Mouse (Mus musculus) hindbrain, embryonic 15.5 days (tissue): Measurements from ENCODE around the gene Cyp24a1. TPM values are rescaled to one million over a fixed set of nuclear protein-coding genes. Genes with fewer than 3 reads are reported as not detected.

ENCODE experiments used
- ATAC-seq: fragments of 200-750 bp; cut with Nextera tagmentation; 2 replicates; pipeline ENCODE4 v1.8.0; 2017; ENCODE audit warnings: low read depth, moderate number of reproducible peaks, moderate TSS enrichment; ENCODE audit not compliant: low FRiP score
- H3K27ac ChIP-seq: fragments of 300-500 bp; sonication (generic); replicated peaks from 2 replicates; pipeline ENCODE4 v1.5.1; 2015; ENCODE audit warnings: mild to moderate bottlenecking, inconsistent platforms
- H3K27me3 ChIP-seq: fragments of 300-500 bp; sonication (generic); 2 replicates; pipeline ENCODE4 v1.6.1; 2015; ENCODE audit warnings: control low read depth, inconsistent platforms
- H3K36me3 ChIP-seq: fragments of 300-500 bp; sonication (generic); 2 replicates; pipeline ENCODE4 v1.6.1; 2015; ENCODE audit warnings: control low read depth, inconsistent platforms
- H3K4me1 ChIP-seq: fragments of 300-500 bp; sonication (generic); replicated peaks from 2 replicates; pipeline ENCODE4 v1.6.1; 2015; ENCODE audit warnings: control low read depth, inconsistent platforms
- H3K4me2 ChIP-seq: fragments of 300-500 bp; sonication (generic); 2 replicates; pipeline ENCODE4 v1.6.1; 2015; ENCODE audit warnings: moderate library complexity, mild to moderate bottlenecking, inconsistent platforms
- H3K4me3 ChIP-seq: fragments of 300-500 bp; sonication (generic); 2 replicates; pipeline ENCODE4 v1.5.1; 2015; ENCODE audit warnings: mild to moderate bottlenecking, inconsistent platforms
- H3K9ac ChIP-seq: fragments of 300-500 bp; sonication (generic); 2 replicates; pipeline ENCODE4 v1.6.1; 2015; ENCODE audit warnings: inconsistent platforms
- H3K9me3 ChIP-seq: fragments of 300-500 bp; sonication (generic); 2 replicates; pipeline ENCODE4 v1.6.1; 2016; ENCODE audit warnings: control low read depth, inconsistent platforms
- WGBS: fragments of 180-500 bp; shearing (Covaris S2); methylation state at CpG from one replicate; pipeline ENCODE4 v1.1.7; 2015; 5-methylcytosine and 5-hydroxymethylcytosine counted together
- polyA plus RNA-seq: library from polyadenylated mRNA; unstranded; fragments of >200 nt; fragmentation: Nextera tagmentation; extraction: Ambion mirVana; gene quantifications from 2 replicates; pipeline ENCODE4 v1.2.1, GENCODE M21; 2015

Cyp24a1 gene
- polyA plus RNA-seq, 1 experiment from 2014 or later: 0.10 TPM

- H3K27me3 ChIP-seq: peaks cover 11% of the 10 kb centered on the region
- WGBS: 42% methylated on average over 26 of the region's 26 CpGs
- ATAC-seq: 0 out of 2 replicates have a peak, but pooled peaks have one; percentile 34
- no peak overlapping the region for H3K4me3 ChIP-seq
- no peaks in the 10 kb centered on the region for H3K9me3 ChIP-seq
- no peaks in the 10 kb centered on the region for H3K4me1 ChIP-seq
- no peaks in the 10 kb centered on the region for H3K36me3 ChIP-seq
- H3K9ac ChIP-seq: no peak overlapping the region
- H3K27ac ChIP-seq: peak overlapping the region; percentile 52
- peak overlapping the region; percentile 27 for H3K4me2 ChIP-seq
Measured at GRCm38 (mm10) chr2:170487890-170488502, 8.9 kb downstream of the Cyp24a1 start.

GRCm38 (mm10) chr2:170487202-170487601 lies 9.7 kb downstream of the Cyp24a1 start:
- no peaks in the 10 kb centered on the region for H3K36me3 ChIP-seq
- no peaks in the 10 kb centered on the region for H3K9me3 ChIP-seq
- no peak overlapping the region for H3K4me3 ChIP-seq
- peaks cover 9% of the 10 kb centered on the region; the same call in 1 of the 2 replicates for H3K27me3 ChIP-seq
- H3K9ac ChIP-seq: no peak overlapping the region
- peak; percentile 56; the same call in 1 of the 2 replicates for ATAC-seq
- 52% methylated on average over 7 of the region's 7 CpGs for WGBS
- H3K27ac ChIP-seq: peak overlapping the region; percentile 52
- peak overlapping the region; percentile 27; the same call in 1 of the 2 replicates for H3K4me2 ChIP-seq
- no peaks in the 10 kb centered on the region for H3K4me1 ChIP-seq

- Histone ChIP-seq H3K9me3 (no peaks in the 10 kb centered on the region), H3K4me3 (no peak overlapping the region), H3K27me3 (no peaks in the 10 kb centered on the region), H3K36me3 (no peaks in the 10 kb centered on the region), H3K4me2 (no peak overlapping the region), H3K27ac (no peak overlapping the region), H3K4me1 (no peaks in the 10 kb centered on the region), H3K9ac (no peak overlapping the region)
- 75% methylated on average over 11 of the region's 11 CpGs for WGBS
- no peak for ATAC-seq
Measured at GRCm38 (mm10) chr2:170483914-170484313, 13.0 kb downstream of the Cyp24a1 start.

GRCm38 (mm10) chr2:170482019-170482540 lies 14.9 kb downstream of the Cyp24a1 start:
- no peaks in the 10 kb centered on the region for H3K4me1 ChIP-seq
- H3K9me3 ChIP-seq: no peaks in the 10 kb centered on the region
- H3K27ac ChIP-seq: no peak overlapping the region
- no peak overlapping the region for H3K9ac ChIP-seq
- 69% methylated on average over 10 of the region's 10 CpGs for WGBS
- no peaks in the 10 kb centered on the region for H3K27me3 ChIP-seq
- no peak for ATAC-seq
- no peaks in the 10 kb centered on the region for H3K36me3 ChIP-seq
- no peak overlapping the region for H3K4me3 ChIP-seq
- H3K4me2 ChIP-seq: no peak overlapping the region

GRCm38 (mm10) chr2:170476643-170477042 lies 20.3 kb downstream of the Cyp24a1 start:
- Histone ChIP-seq H3K4me3 (no peak overlapping the region), H3K27ac (no peak overlapping the region), H3K36me3 (no peaks in the 10 kb centered on the region), H3K9ac (no peak overlapping the region), H3K27me3 (no peaks in the 10 kb centered on the region), H3K4me2 (no peak overlapping the region), H3K9me3 (no peaks in the 10 kb centered on the region), H3K4me1 (no peaks in the 10 kb centered on the region)
- WGBS: 86% methylated on average over 8 of the region's 8 CpGs
- ATAC-seq: no peak

GRCm38 (mm10) chr2:170476215-170476614 lies 20.7 kb downstream of the Cyp24a1 start:
- H3K36me3 ChIP-seq: no peaks in the 10 kb centered on the region
- H3K27ac ChIP-seq: no peak overlapping the region
- H3K27me3 ChIP-seq: no peaks in the 10 kb centered on the region
- H3K9me3 ChIP-seq: no peaks in the 10 kb centered on the region
- H3K4me1 ChIP-seq: no peaks in the 10 kb centered on the region
- WGBS: 86% methylated on average over 11 of the region's 11 CpGs
- no peak overlapping the region for H3K4me3 ChIP-seq
- H3K4me2 ChIP-seq: no peak overlapping the region
- H3K9ac ChIP-seq: no peak overlapping the region
- no peak for ATAC-seq

- Histone ChIP-seq H3K27ac (no peak overlapping the region), H3K27me3 (no peaks in the 10 kb centered on the region), H3K36me3 (no peaks in the 10 kb centered on the region), H3K4me2 (no peak overlapping the region), H3K9ac (no peak overlapping the region), H3K4me3 (no peak overlapping the region), H3K4me1 (no peaks in the 10 kb centered on the region), H3K9me3 (no peaks in the 10 kb centered on the region)
- 48% methylated on average over 3 of the region's 3 CpGs for WGBS
- ATAC-seq: no peak
Measured at GRCm38 (mm10) chr2:170475164-170475563, 21.8 kb downstream of the Cyp24a1 start.

- WGBS: 95% methylated on average over 5 of the region's 5 CpGs
- Histone ChIP-seq H3K4me1 (peaks cover 10% of the 10 kb centered on the region), H3K9me3 (no peaks in the 10 kb centered on the region), H3K36me3 (no peaks in the 10 kb centered on the region), H3K27ac (no peak overlapping the region), H3K4me2 (no peak overlapping the region), H3K9ac (no peak overlapping the region), H3K27me3 (no peaks in the 10 kb centered on the region), H3K4me3 (no peak overlapping the region)
- ATAC-seq: no peak
Measured at GRCm38 (mm10) chr2:170474125-170474524, 22.8 kb downstream of the Cyp24a1 start.

GRCm38 (mm10) chr2:170470591-170470990 lies 26.4 kb downstream of the Cyp24a1 start:
- no peak for ATAC-seq

GRCm38 (mm10) chr2:170469616-170470308 lies 27.2 kb downstream of the Cyp24a1 start:
- Histone ChIP-seq H3K27me3 (no peaks in the 10 kb centered on the region), H3K4me3 (no peak overlapping the region), H3K36me3 (no peaks in the 10 kb centered on the region), H3K9me3 (no peaks in the 10 kb centered on the region), H3K4me2 (peak overlapping the region; percentile 32), H3K27ac (no peak overlapping the region), H3K9ac (no peak overlapping the region), H3K4me1 (peaks cover 10% of the 10 kb centered on the region)
- 0 out of 2 replicates have a peak, but pooled peaks have one; percentile 42 for ATAC-seq
- WGBS: 8% methylated on average over 10 of the region's 10 CpGs

More at GRCm38 (mm10) chr2:170470591-170470990, 26.4 kb downstream of the Cyp24a1 start:
- H3K9ac ChIP-seq: no peak overlapping the region
- peaks cover 10% of the 10 kb centered on the region for H3K4me1 ChIP-seq
- H3K4me2 ChIP-seq: no peak overlapping the region
- H3K27me3 ChIP-seq: no peaks in the 10 kb centered on the region
- H3K36me3 ChIP-seq: no peaks in the 10 kb centered on the region
- H3K4me3 ChIP-seq: no peak overlapping the region
- no peaks in the 10 kb centered on the region for H3K9me3 ChIP-seq
- 76% methylated on average over 5 of the region's 5 CpGs for WGBS
- H3K27ac ChIP-seq: no peak overlapping the region

GRCm38 (mm10) chr2:170468009-170468408 lies 28.9 kb downstream of the Cyp24a1 start:
- Histone ChIP-seq H3K27me3 (no peaks in the 10 kb centered on the region), H3K27ac (no peak overlapping the region), H3K4me1 (peaks cover 10% of the 10 kb centered on the region), H3K4me2 (no peak overlapping the region), H3K36me3 (no peaks in the 10 kb centered on the region), H3K9me3 (no peaks in the 10 kb centered on the region), H3K4me3 (no peak overlapping the region), H3K9ac (no peak overlapping the region)
- no peak for ATAC-seq

- H3K4me1 ChIP-seq: peaks cover 7% of the 10 kb centered on the region
- ATAC-seq: no peak
- H3K4me2 ChIP-seq: no peak overlapping the region
- no peaks in the 10 kb centered on the region for H3K36me3 ChIP-seq
- no peak overlapping the region for H3K27ac ChIP-seq
- no peak overlapping the region for H3K9ac ChIP-seq
- no peaks in the 10 kb centered on the region for H3K27me3 ChIP-seq
- no peaks in the 10 kb centered on the region for H3K9me3 ChIP-seq
- 35% methylated on average over 4 of the region's 4 CpGs for WGBS
- no peak overlapping the region for H3K4me3 ChIP-seq
Measured at GRCm38 (mm10) chr2:170464817-170465216, 32.1 kb downstream of the Cyp24a1 start.
